Mouse (Mus musculus) MEL (cell line): ENCODE results near the gene Snrpf.

Source experiments
- CTCF ChIP-seq, 3 experiments: IDR thresholded peaks in 2 of 3; conservative IDR thresholded peaks in 1 of 3; 2 replicates each; pipeline ENCODE4 v1.5.1; 2011 to 2012; ENCODE audit warnings: low read length in 3 of 3, low read depth in 2 of 3, mild to moderate bottlenecking in 2 of 3, improper control_type of control experiment in 1 of 3, inconsistent platforms in 1 of 3, mixed read lengths in 1 of 3, moderate library complexity in 1 of 3; ENCODE audit not compliant: control insufficient read depth in 1 of 3, insufficient read depth in 1 of 3, poor library complexity in 1 of 3, severe bottlenecking in 1 of 3
- ETS1 ChIP-seq: IDR thresholded peaks from 2 replicates; pipeline ENCODE4 v1.6.1; 2012; ENCODE audit warnings: low read depth, mild to moderate bottlenecking, inconsistent platforms, low read length, improper control_type of control experiment, moderate library complexity
- MAZ ChIP-seq: IDR thresholded peaks from 2 replicates; pipeline ENCODE4 v1.6.1; 2012; ENCODE audit warnings: low read depth, mild to moderate bottlenecking, inconsistent platforms, low read length, improper control_type of control experiment
- POLR2A ChIP-seq, 2 experiments: IDR thresholded peaks; 2 replicates each; pipeline ENCODE4 v1.6.1; 2011 to 2012; ENCODE audit warnings: low read length in 2 of 2, mild to moderate bottlenecking in 2 of 2, control low read depth in 1 of 2, improper control_type of control experiment in 1 of 2, low read depth in 1 of 2, moderate library complexity in 1 of 2; ENCODE audit not compliant: control insufficient read depth in 1 of 2, insufficient read depth in 1 of 2, poor library complexity in 1 of 2
- RCOR1 ChIP-seq: IDR thresholded peaks from 2 replicates; pipeline ENCODE4 v1.6.1; 2012; ENCODE audit warnings: low read depth, mild to moderate bottlenecking, inconsistent platforms, low read length, improper control_type of control experiment
- TAL1 ChIP-seq: IDR thresholded peaks from 2 replicates; pipeline ENCODE4 v1.6.1; 2012; ENCODE audit warnings: mild to moderate bottlenecking, inconsistent platforms, low read length, moderate library complexity, mixed read lengths
- TCF12 ChIP-seq: IDR thresholded peaks from 2 replicates; pipeline ENCODE4 v1.6.1; 2014; ENCODE audit warnings: low read depth, mild to moderate bottlenecking, inconsistent platforms, low read length, improper control_type of control experiment, moderate library complexity

GRCm38 (mm10) chr10:93577271-93577886 is 12.1 kb downstream of the Snrpf start:
- TF ChIP-seq TAL1: no peak
- no peak; the same call in 1 of the 2 replicates for TF ChIP-seq MAZ
- TF ChIP-seq ETS1: no peak
- peak; percentile 73 to 91 (median 83) for TF ChIP-seq CTCF (IDR thresholded peaks at IDR 0.05 in 2 of 3, conservative IDR thresholded peaks at IDR 0.05 in 1 of 3; ENCODE audit: control insufficient read depth in 1 of 3, insufficient read depth in 1 of 3, low read depth in 2 of 3, low read length in 3 of 3, poor library complexity in 1 of 3, severe bottlenecking in 1 of 3)
- no peak for TF ChIP-seq RCOR1
- no peak for TF ChIP-seq POLR2A (IDR thresholded peaks at IDR 0.05; ENCODE audit: control insufficient read depth in 1 of 2, insufficient read depth in 1 of 2, low read depth in 1 of 2, low read length in 2 of 2, poor library complexity in 1 of 2)
- TF ChIP-seq TCF12: no peak
